Mouse (Mus musculus) left cerebral cortex, adult 2 months (tissue): Measurements from ENCODE around the gene Hacl1. TPM values are rescaled to one million over a fixed set of nuclear protein-coding genes. Genes with fewer than 3 reads are reported as not detected.
A peak's percentile ranks its signal among the peaks of the same experiment; 100 is the strongest.

ENCODE experiments used
- DNase-seq, 2 experiments: peaks; one replicate each; pipeline ENCODE4 v3.0.0; 2021 to 2022; ENCODE audit warnings: low spot score in 2 of 2, mixed read lengths in 1 of 2; ENCODE audit errors: extremely low spot score in 1 of 2
- H3K27ac ChIP-seq: fragments of 200-600 bp; 2 replicates; pipeline ENCODE4 v1.8.1; 2022
- H3K4me3 ChIP-seq: fragments of 200-600 bp; 2 replicates; pipeline ENCODE4 v1.8.1; 2022
- CTCF ChIP-seq: fragments of 200-600 bp; IDR thresholded peaks from 2 replicates; pipeline ENCODE4 v1.8.1; 2022; ENCODE audit warnings: antibody characterized with exemption, mild to moderate bottlenecking, moderate library complexity
- intact Hi-C: fragments of 180-260 bp; cut with DNase I; formaldehyde crosslinking; loops from one replicate; pipeline ENCODE4 v1.15.1; 2025
- total RNA-seq, 2 experiments: library from RNA; stranded (reverse); gene quantifications; 2 replicates each; pipeline ENCODE4 v1.2.3; 2021

Hacl1 gene
- total RNA-seq, 2 experiments from 2014 or later = 4.4 to 6.7 TPM

GRCm38 (mm10) chr14:31661671-31662554, 20.8 kb upstream of the Hacl1 start:
- intact Hi-C loops = loop anchor here (2.0 kb wide), 1 partner anchor 119 kb away; no protein-coding TSS in a partner anchor

GRCm38 (mm10) chr14:31660312-31661093, 19.4 kb upstream of the Hacl1 start:
- intact Hi-C loops = no loop called here
- DNase-seq = peak in 1 of 2 experiments; percentile 24
- Histone ChIP-seq H3K4me3 (no peak overlapping the region), H3K27ac (peak overlapping the region; percentile 97)
- no peak for TF ChIP-seq CTCF

More at GRCm38 (mm10) chr14:31661671-31662554, 20.8 kb upstream of the Hacl1 start:
- H3K27ac ChIP-seq = peak overlapping the region; percentile 97
- H3K4me3 ChIP-seq = peak overlapping the region; percentile 57
- DNase-seq = peak; percentile 87 to 88
- TF ChIP-seq CTCF = peak; percentile 14

- no peak for TF ChIP-seq CTCF
- intact Hi-C loops = loop anchor here (5.0 kb wide), 2 partner anchors 283 to 418 kb away; no protein-coding TSS in a partner anchor
- Histone ChIP-seq H3K27ac (peak overlapping the region; percentile 97), H3K4me3 (no peak overlapping the region)
- peak in 1 of 2 experiments; percentile 38 for DNase-seq
Observed at GRCm38 (mm10) chr14:31659501-31660181, 18.6 kb upstream of the Hacl1 start.

- H3K4me3 ChIP-seq = no peak overlapping the region
- peak in 1 of 2 experiments; percentile 9 for DNase-seq
- TF ChIP-seq CTCF = no peak
- H3K27ac ChIP-seq = no peak overlapping the region
- intact Hi-C loops = loop anchor here (5.0 kb wide), 2 partner anchors 284 to 419 kb away; no protein-coding TSS in a partner anchor
Observed at GRCm38 (mm10) chr14:31658126-31658680, 17.1 kb upstream of the Hacl1 start.

- intact Hi-C loops = loop anchor here (1.0 to 5.0 kb wide), 3 partner anchors 133 to 420 kb away; no protein-coding TSS in a partner anchor
- DNase-seq = peak; percentile 68 to 82
- Histone ChIP-seq H3K4me3 (no peak overlapping the region), H3K27ac (peak overlapping the region; percentile 33; the same call in 1 of the 2 replicates)
- peak; percentile 96 for TF ChIP-seq CTCF
Observed at GRCm38 (mm10) chr14:31656857-31657645, 16.0 kb upstream of the Hacl1 start.

- Histone ChIP-seq H3K4me3 (no peak overlapping the region), H3K27ac (no peak overlapping the region)
- TF ChIP-seq CTCF = no peak
- intact Hi-C loops = loop anchor here (5.0 kb wide), 2 partner anchors 286 to 421 kb away; no protein-coding TSS in a partner anchor
- DNase-seq = no peak
Observed at GRCm38 (mm10) chr14:31656386-31656785, 15.3 kb upstream of the Hacl1 start.

GRCm38 (mm10) chr14:31655406-31655805, 14.3 kb upstream of the Hacl1 start:
- TF ChIP-seq CTCF = no peak
- intact Hi-C loops = loop anchor here (5.0 kb wide), 2 partner anchors 287 to 422 kb away; no protein-coding TSS in a partner anchor
- H3K27ac ChIP-seq = no peak overlapping the region
- DNase-seq = no peak
- H3K4me3 ChIP-seq = no peak overlapping the region

- no peak for TF ChIP-seq CTCF
- H3K27ac ChIP-seq = no peak overlapping the region
- H3K4me3 ChIP-seq = no peak overlapping the region
- intact Hi-C loops = loop anchor here (5.0 kb wide), 2 partner anchors 287 to 422 kb away; no protein-coding TSS in a partner anchor
- no peak for DNase-seq
Observed at GRCm38 (mm10) chr14:31654816-31655215, 13.7 kb upstream of the Hacl1 start.

GRCm38 (mm10) chr14:31653101-31653875, 12.2 kb upstream of the Hacl1 start:
- no peak for TF ChIP-seq CTCF
- Histone ChIP-seq H3K27ac (no peak overlapping the region), H3K4me3 (no peak overlapping the region)
- intact Hi-C loops = no loop called here
- no peak for DNase-seq
